Mouse (Mus musculus): ENCODE results near the gene Ipo4.

- TF ChIP-seq GATA1 (IDR thresholded peaks at IDR 0.05; ENCODE audit: low read length) (no peak), TAL1 (IDR thresholded peaks at IDR 0.05; ENCODE audit: low read length) (no peak)
These were observed 15.8 kb upstream of the Ipo4 start for GRCm38 (mm10) chr14:55651528-55651927.
